Mouse (Mus musculus) embryonic fibroblast, embryonic 13.5 days (primary cell): ENCODE measurements around the gene Nrsn2. TPM values are rescaled to one million over a fixed set of nuclear protein-coding genes. Genes with fewer than 3 reads are reported as not detected.

Source experiments
- H3K27ac ChIP-seq: 2 replicates; pipeline ENCODE4 v1.5.1; 2012; ENCODE audit warnings: low read length, control low read depth, inconsistent platforms; ENCODE audit not compliant: insufficient read depth
- H3K4me1 ChIP-seq: 2 replicates; pipeline ENCODE4 v1.6.1; 2011; ENCODE audit warnings: low read length; ENCODE audit not compliant: control insufficient read depth, insufficient read depth
- H3K4me3 ChIP-seq: 2 replicates; pipeline ENCODE4 v1.5.1; 2011; ENCODE audit warnings: mild to moderate bottlenecking, control low read depth, low read length; ENCODE audit not compliant: insufficient read depth
- CTCF ChIP-seq: IDR thresholded peaks from 2 replicates; pipeline ENCODE4 v1.5.1; 2011; ENCODE audit warnings: mild to moderate bottlenecking, control low read depth, low read length, moderate library complexity, borderline replicate concordance; ENCODE audit not compliant: insufficient read depth
- POLR2A ChIP-seq: IDR thresholded peaks from 2 replicates; pipeline ENCODE4 v1.6.1; 2011; ENCODE audit warnings: low read depth, mild to moderate bottlenecking, control low read depth, low read length, moderate library complexity
- polyA plus RNA-seq: library from polyadenylated mRNA; stranded (reverse); fragments of >200 nt; gene quantifications from 2 replicates; pipeline ENCODE4 v1.2.4, GENCODE M21; 2011; ENCODE audit warnings: low read depth; ENCODE audit not compliant: missing spikeins, insufficient read length

Gene Nrsn2
- polyA plus RNA-seq, result not detected in 2 replicates

DNA sequence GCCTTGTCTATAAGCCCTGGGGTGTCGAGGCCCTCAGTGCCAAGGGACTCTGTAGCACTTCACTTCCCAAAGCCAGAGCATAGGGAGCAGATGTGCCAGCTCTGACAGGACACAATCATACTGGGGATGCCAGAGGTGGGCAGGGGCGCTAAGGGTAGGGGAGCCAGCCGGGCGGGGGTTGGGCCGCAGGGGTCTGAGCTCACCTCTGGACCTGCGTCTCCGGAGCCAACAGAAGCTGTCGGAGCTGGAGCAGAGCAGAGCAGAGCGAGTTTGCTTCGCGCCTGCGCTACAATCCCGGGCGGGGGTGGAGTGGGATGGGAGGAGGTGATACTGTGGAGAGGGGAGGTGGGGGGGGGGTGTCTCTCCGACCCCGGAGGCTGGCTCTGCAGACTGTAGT, at the start of gene Nrsn2:
Gene Nrsn2, minus strand, starts transcription at position 294 of the 397 bp plus-strand sequence.
- Histone ChIP-seq H3K27ac (no peak within 1 kb of the TSS), H3K4me1 (no peaks in the 10 kb centered on the region), H3K4me3 (no peak within 1 kb of the TSS)
- TF ChIP-seq CTCF (no peak), POLR2A (no peak)

DNA sequence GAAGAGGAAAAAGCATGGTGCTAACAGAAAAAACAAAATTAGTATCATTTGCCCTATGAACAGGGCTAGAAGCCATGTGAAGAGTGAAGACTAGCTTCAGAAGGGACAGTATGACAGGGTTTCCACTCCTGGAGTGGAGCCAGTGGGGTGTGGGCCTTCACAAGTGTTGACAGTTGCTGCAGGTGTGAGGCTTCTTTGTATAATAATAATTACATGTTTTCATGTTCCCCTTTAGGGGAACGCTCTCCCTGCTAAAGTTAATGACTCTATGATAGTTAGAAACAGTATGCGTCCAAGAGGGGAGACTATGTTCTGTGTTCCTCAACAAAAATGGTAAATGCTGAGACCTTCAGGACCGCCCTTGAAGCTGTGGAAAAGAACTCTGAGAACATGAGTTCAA, 39.3 kb upstream of the Nrsn2 start:
- H3K27ac ChIP-seq, result peak overlapping the region; percentile 64; the same call in 1 of the 2 replicates
- peaks cover 8% of the 10 kb centered on the region for H3K4me1 ChIP-seq
- no peak overlapping the region; the same call in 1 of the 2 replicates for H3K4me3 ChIP-seq
- TF ChIP-seq POLR2A, result no peak
- TF ChIP-seq CTCF, result no peak

DNA sequence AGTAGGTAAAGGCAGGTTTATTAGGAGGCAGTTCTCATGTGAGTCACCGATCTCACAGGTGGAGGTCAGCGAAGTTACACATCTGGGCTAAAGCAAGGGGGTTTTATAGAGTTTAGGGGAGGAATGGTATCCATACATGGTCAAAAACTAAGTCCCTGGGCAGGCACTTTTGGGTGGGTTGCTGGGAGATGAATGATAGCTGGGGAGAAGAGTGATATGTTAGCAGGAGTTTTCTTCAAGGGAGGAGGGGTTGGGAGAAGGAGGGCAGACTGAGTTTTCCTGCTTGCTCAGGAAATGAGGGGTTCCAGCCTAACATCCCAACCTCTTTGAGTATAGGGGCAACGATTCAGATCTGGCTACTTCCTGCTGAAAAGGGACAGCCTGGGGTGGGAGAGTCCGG, 38.8 kb upstream of the Nrsn2 start, which contains the start of gene 6820408C15Rik:
Gene 6820408C15Rik, plus strand, starts transcription at position 301 of the 400 bp plus-strand sequence.
- Histone ChIP-seq H3K27ac (peak within 1 kb of the TSS; percentile 64), H3K4me1 (peaks cover 8% of the 10 kb centered on the region), H3K4me3 (peak within 1 kb of the TSS; percentile 63)
- no peak for TF ChIP-seq CTCF
- no peak for TF ChIP-seq POLR2A

DNA sequence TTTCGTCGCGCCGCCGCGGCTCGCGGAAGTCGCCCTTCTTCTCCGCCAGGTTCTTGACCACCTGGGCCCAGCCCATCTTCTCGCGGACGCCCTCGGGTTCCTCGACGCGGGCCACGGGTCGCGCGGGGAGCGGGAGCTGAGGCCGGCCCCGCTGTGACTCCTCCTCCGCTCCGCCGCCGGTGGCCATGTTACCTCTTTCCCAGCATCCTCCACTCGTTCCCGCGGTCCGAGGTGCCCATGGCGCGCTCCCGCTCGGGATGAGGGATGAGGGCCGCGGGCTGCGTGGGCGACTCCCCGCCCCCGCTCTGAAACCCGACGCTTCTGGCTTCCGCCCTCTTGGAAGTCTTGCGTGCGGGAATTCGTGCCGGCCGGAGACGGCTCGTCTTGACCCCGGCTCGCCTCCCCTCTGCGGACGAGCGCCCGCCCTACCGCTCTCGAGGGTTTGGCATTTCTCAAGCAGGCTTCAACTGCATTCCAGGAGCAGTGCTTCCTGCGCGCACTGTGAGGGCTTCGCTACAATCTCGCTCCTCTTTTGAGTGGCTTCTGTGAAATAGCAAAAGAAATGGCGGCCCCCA, 38.2 kb upstream of the Nrsn2 start, which contains the start of gene Zcchc3:
Gene Zcchc3, minus strand, starts transcription at position 437 of the 575 bp plus-strand sequence.
- H3K27ac ChIP-seq, result peak within 1 kb of the TSS; percentile 64
- peaks cover 8% of the 10 kb centered on the region for H3K4me1 ChIP-seq
- TF ChIP-seq POLR2A (peak; percentile 75), CTCF (no peak)
- peak within 1 kb of the TSS; percentile 63 for H3K4me3 ChIP-seq

DNA sequence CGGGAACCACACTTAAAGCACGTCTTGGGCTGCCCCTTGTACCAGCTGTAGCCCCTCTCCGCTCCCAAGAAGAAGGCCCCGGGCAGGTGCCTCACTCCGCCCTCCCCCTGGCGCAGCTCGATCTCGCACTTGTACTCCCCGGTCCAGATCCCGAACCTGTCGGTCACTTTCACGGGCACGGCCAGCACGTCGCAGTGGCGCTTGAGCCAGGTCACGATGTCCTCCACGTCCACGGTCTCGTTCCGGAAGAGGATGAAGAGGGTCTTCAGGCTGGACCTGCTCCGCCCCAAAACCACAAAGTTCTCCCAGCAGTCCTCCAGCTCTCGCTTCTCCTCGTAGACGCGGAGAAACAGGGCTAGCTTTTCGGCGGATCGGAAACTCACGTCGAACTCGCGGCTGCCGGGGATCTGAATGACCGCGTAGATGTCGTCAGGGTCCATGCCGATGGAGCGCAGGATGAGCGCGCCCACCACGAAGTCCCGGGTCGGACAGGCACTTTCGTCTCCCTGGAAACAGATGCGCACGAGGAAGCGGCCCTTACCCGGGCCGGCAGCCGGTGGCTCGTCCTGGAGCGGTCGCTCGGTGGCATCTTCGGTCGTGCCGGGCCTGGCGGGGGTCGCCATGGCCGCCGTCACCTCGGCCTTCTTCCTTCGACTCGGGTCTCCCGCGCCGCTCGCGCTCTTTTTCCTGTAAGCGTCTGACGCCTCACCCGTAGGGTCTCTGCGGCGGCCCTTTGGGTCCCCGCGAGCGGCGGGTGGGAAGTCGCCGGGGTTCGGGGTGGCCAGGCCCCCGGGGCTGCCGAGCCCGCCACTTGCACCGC, 37.5 kb upstream of the Nrsn2 start:
- Histone ChIP-seq H3K4me1 (peaks cover 8% of the 10 kb centered on the region), H3K27ac (peak overlapping the region; percentile 64), H3K4me3 (peak overlapping the region; percentile 63)
- TF ChIP-seq POLR2A, result 0 out of 2 replicates have a peak, but pooled peaks have one; percentile 35
- TF ChIP-seq CTCF, result no peak

DNA sequence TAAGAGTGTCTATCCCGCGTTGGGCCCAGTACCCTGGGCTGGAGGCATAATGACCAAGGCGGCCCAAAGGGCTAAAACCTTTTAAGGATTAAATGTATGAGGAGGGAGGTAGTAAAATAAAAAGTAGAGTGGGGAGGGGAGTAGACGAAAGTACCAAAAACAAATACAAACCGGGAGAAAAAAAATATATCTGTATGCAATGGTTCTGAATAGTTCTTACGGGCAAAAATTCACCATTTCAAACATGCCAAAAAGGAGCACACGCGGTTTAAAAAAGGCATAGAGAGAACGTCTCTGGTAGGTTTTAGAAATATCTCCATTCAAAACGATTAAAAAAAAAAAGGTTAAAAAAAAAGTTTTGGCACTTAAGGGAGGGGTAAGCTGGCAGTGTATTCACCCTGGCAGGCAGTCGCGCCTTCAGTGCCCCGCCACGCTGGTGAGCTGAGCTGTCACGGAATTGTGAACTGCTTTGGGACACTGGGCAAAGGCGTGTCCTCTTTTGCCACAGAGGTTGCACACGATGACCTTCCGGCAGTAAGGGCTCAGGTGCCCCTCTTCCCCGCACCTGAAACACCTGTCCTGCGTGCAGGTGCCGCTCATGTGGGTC, 36.8 kb upstream of the Nrsn2 start:
- Histone ChIP-seq H3K4me3 (peak overlapping the region; percentile 63), H3K4me1 (peaks cover 8% of the 10 kb centered on the region), H3K27ac (peak overlapping the region; percentile 64)
- TF ChIP-seq POLR2A (no peak), CTCF (no peak)

DNA sequence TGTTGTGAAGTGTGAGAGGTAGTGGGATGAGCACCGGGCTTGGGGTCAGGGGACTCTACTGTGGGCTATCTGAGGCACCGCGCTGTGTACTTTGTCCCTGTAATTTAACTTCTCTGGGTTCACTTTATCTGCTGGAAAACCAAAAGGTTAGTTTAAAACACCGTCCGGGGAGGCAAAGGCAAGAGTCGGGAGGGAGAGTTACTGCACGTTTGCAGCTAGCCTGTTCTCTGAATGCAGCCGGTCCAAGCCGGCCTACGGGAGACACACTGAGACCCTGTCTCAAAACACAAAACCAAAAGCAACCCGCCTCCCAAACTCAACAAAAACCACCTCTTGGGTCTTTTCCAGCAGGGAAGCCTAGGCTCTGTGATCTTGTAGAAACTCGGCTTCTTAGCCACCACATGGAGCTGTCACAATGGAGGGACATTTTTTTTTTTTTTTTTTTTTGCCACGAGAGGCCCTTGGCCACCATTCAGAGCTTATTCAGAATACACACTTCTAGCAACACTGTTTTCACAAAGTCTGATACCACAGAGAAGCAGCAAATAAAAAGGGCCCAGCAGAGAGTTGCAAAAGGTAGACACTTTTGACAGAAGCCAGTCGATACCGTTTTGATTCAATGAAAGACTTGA, 36.2 kb upstream of the Nrsn2 start:
- Histone ChIP-seq H3K27ac (peak overlapping the region; percentile 35), H3K4me3 (peak overlapping the region; percentile 63), H3K4me1 (peaks cover 8% of the 10 kb centered on the region)
- TF ChIP-seq CTCF, result no peak
- TF ChIP-seq POLR2A, result no peak

DNA sequence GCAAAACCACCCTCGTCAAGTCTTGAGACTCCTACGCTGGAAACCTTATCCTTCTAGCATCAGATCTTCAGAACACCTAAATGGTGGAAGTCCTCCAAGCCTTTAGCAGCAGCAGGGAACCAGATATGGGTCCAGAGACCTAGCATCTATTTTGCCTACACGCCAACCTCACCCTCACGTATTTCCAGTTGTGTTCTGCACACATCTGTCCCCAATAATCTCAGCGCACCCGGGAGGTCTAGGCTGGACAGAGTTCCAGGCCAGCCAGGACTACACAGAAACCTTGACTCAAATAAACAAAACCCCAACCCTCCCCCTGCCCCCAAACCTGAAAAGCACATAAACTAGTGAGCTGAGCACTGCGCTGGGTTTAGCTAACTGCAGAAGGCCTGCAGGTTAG, 35.0 kb upstream of the Nrsn2 start:
- peaks cover 8% of the 10 kb centered on the region for H3K4me1 ChIP-seq
- H3K4me3 ChIP-seq, result peak overlapping the region; percentile 63; the same call in 1 of the 2 replicates
- H3K27ac ChIP-seq, result peak overlapping the region; percentile 75
- no peak for TF ChIP-seq CTCF
- 0 out of 2 replicates have a peak, but pooled peaks have one; percentile 12 for TF ChIP-seq POLR2A

DNA sequence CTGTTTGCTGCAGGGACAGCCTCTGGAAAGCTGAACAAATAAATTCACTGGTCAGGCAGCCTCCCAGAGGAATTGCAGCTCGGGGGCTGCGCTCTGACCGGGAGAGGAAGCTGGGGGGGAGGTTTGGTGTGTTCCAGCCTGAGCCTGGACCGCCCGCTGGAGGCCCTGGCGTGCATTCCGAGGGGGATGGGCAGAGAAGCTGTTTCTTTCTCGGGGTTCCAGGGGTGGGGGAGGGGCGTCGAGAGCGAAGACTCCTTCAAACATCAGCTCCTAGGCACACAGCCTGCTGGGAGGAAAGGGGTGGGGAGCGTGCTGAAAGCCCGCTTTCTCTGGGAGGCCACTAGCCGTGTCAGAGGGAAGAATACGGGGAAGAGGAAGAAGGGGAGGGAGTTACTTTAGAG, 34.5 kb upstream of the Nrsn2 start:
- TF ChIP-seq POLR2A (peak; percentile 53; the same call in 1 of the 2 replicates), CTCF (no peak)
- H3K4me1 ChIP-seq, result peaks cover 8% of the 10 kb centered on the region
- H3K27ac ChIP-seq, result peak overlapping the region; percentile 75
- no peak overlapping the region for H3K4me3 ChIP-seq
